Mouse (Mus musculus): ENCODE data around the gene Arid3a. TPM values are rescaled to one million over a fixed set of nuclear protein-coding genes. Genes with fewer than 3 reads are reported as not detected.

Gene Arid3a
- polyA plus RNA-seq, 1 experiment from 2014 or later, result 14.0 TPM

GRCm38 (mm10) chr10:79934272-79934721 lies 7.5 kb downstream of the Arid3a start:
- H3K4me2 ChIP-seq (replicated peaks; ENCODE audit: low read depth, low read length), result no peak overlapping the region
- no peak for ATAC-seq (ENCODE audit: insufficient number of reproducible peaks, insufficient read depth, low FRiP score, low read depth)

GRCm38 (mm10) chr10:79934794-79935569 lies 8.1 kb downstream of the Arid3a start:
- Histone ChIP-seq H3K27ac (ENCODE audit: low read length) (no peak overlapping the region), H3K36me3 (ENCODE audit: control insufficient read depth, insufficient read depth, low read length) (peaks cover 37% of the 10 kb centered on the region), H3K4me1 (ENCODE audit: control insufficient read depth, insufficient read depth, low read length) (peaks cover 48% of the 10 kb centered on the region), H3K4me3 (ENCODE audit: low read depth, low read length) (no peak overlapping the region), H3K4me2 (replicated peaks; ENCODE audit: low read depth, low read length) (no peak overlapping the region), H3K9ac (replicated peaks; ENCODE audit: low read depth, low read length) (no peak overlapping the region), H3K27me3 (ENCODE audit: control insufficient read depth, insufficient read depth, low read length) (no peaks in the 10 kb centered on the region), H3K9me3 (ENCODE audit: control insufficient read depth, low read depth, low read length) (no peaks in the 10 kb centered on the region)
- 83% methylated on average over 16 of the region's 16 CpGs for WGBS
- no peak for ATAC-seq (ENCODE audit: insufficient number of reproducible peaks, insufficient read depth, low FRiP score, low read depth)

More at GRCm38 (mm10) chr10:79934272-79934721, 7.5 kb downstream of the Arid3a start:
- Histone ChIP-seq H3K9me3 (ENCODE audit: control insufficient read depth, low read depth, low read length) (no peaks in the 10 kb centered on the region), H3K27ac (ENCODE audit: low read length) (0 out of 2 replicates have a peak overlapping the region, but pooled peaks have one; percentile 55), H3K9ac (replicated peaks; ENCODE audit: low read depth, low read length) (0 out of 2 replicates have a peak overlapping the region, but pooled peaks have one; percentile 1), H3K36me3 (ENCODE audit: control insufficient read depth, insufficient read depth, low read length) (peaks cover 37% of the 10 kb centered on the region), H3K4me3 (ENCODE audit: low read depth, low read length) (no peak overlapping the region), H3K4me1 (ENCODE audit: control insufficient read depth, insufficient read depth, low read length) (peaks cover 52% of the 10 kb centered on the region), H3K27me3 (ENCODE audit: control insufficient read depth, insufficient read depth, low read length) (no peaks in the 10 kb centered on the region)
- 59% methylated on average over 13 of the region's 13 CpGs for WGBS

- no peaks in the 10 kb centered on the region for H3K9me3 ChIP-seq (ENCODE audit: control insufficient read depth, low read depth, low read length)
- H3K27ac ChIP-seq (ENCODE audit: low read length), result peak overlapping the region; percentile 52; the same call in 1 of the 2 replicates
- no peak overlapping the region for H3K4me2 ChIP-seq (replicated peaks; ENCODE audit: low read depth, low read length)
- no peak overlapping the region for H3K9ac ChIP-seq (replicated peaks; ENCODE audit: low read depth, low read length)
- no peaks in the 10 kb centered on the region for H3K27me3 ChIP-seq (ENCODE audit: control insufficient read depth, insufficient read depth, low read length)
- ATAC-seq (ENCODE audit: insufficient number of reproducible peaks, insufficient read depth, low FRiP score, low read depth), result no peak
- peaks cover 36% of the 10 kb centered on the region for H3K36me3 ChIP-seq (ENCODE audit: control insufficient read depth, insufficient read depth, low read length)
- 64% methylated on average over 10 of the region's 10 CpGs for WGBS
- no peak overlapping the region for H3K4me3 ChIP-seq (ENCODE audit: low read depth, low read length)
- peaks cover 47% of the 10 kb centered on the region for H3K4me1 ChIP-seq (ENCODE audit: control insufficient read depth, insufficient read depth, low read length)
Measured at GRCm38 (mm10) chr10:79936284-79936910, 9.6 kb downstream of the Arid3a start.

- H3K9me3 ChIP-seq (ENCODE audit: control insufficient read depth, low read depth, low read length), result no peaks in the 10 kb centered on the region
- ATAC-seq (ENCODE audit: insufficient number of reproducible peaks, insufficient read depth, low FRiP score, low read depth), result no peak; the same call in 1 of the 2 replicates
- WGBS, result 66% methylated on average over 27 of the region's 27 CpGs
- peak overlapping the region; percentile 52; the same call in 1 of the 2 replicates for H3K27ac ChIP-seq (ENCODE audit: low read length)
- H3K4me2 ChIP-seq (replicated peaks; ENCODE audit: low read depth, low read length), result no peak overlapping the region
- H3K9ac ChIP-seq (replicated peaks; ENCODE audit: low read depth, low read length), result no peak overlapping the region
- H3K36me3 ChIP-seq (ENCODE audit: control insufficient read depth, insufficient read depth, low read length), result peaks cover 33% of the 10 kb centered on the region
- peaks cover 43% of the 10 kb centered on the region for H3K4me1 ChIP-seq (ENCODE audit: control insufficient read depth, insufficient read depth, low read length)
- H3K27me3 ChIP-seq (ENCODE audit: control insufficient read depth, insufficient read depth, low read length), result no peaks in the 10 kb centered on the region
- H3K4me3 ChIP-seq (ENCODE audit: low read depth, low read length), result no peak overlapping the region
Measured at GRCm38 (mm10) chr10:79936911-79937441, 10.1 kb downstream of the Arid3a start.

GRCm38 (mm10) chr10:79937775-79938526 lies 11.1 kb downstream of the Arid3a start:
- Histone ChIP-seq H3K9me3 (ENCODE audit: control insufficient read depth, low read depth, low read length) (no peaks in the 10 kb centered on the region), H3K27me3 (ENCODE audit: control insufficient read depth, insufficient read depth, low read length) (no peaks in the 10 kb centered on the region), H3K27ac (ENCODE audit: low read length) (no peak overlapping the region), H3K4me3 (ENCODE audit: low read depth, low read length) (no peak overlapping the region), H3K36me3 (ENCODE audit: control insufficient read depth, insufficient read depth, low read length) (peaks cover 28% of the 10 kb centered on the region), H3K4me1 (ENCODE audit: control insufficient read depth, insufficient read depth, low read length) (peaks cover 33% of the 10 kb centered on the region), H3K9ac (replicated peaks; ENCODE audit: low read depth, low read length) (no peak overlapping the region), H3K4me2 (replicated peaks; ENCODE audit: low read depth, low read length) (no peak overlapping the region)
- no peak for ATAC-seq (ENCODE audit: insufficient number of reproducible peaks, insufficient read depth, low FRiP score, low read depth)
- WGBS, result 74% methylated on average over 11 of the region's 11 CpGs

- no peak overlapping the region for H3K4me3 ChIP-seq (ENCODE audit: low read depth, low read length)
- 62% methylated on average over 7 of the region's 7 CpGs for WGBS
- no peak overlapping the region for H3K27ac ChIP-seq (ENCODE audit: low read length)
- ATAC-seq (ENCODE audit: insufficient number of reproducible peaks, insufficient read depth, low FRiP score, low read depth), result no peak
- H3K36me3 ChIP-seq (ENCODE audit: control insufficient read depth, insufficient read depth, low read length), result peaks cover 22% of the 10 kb centered on the region
- no peaks in the 10 kb centered on the region for H3K27me3 ChIP-seq (ENCODE audit: control insufficient read depth, insufficient read depth, low read length)
- H3K9ac ChIP-seq (replicated peaks; ENCODE audit: low read depth, low read length), result no peak overlapping the region
- no peaks in the 10 kb centered on the region for H3K9me3 ChIP-seq (ENCODE audit: control insufficient read depth, low read depth, low read length)
- H3K4me2 ChIP-seq (replicated peaks; ENCODE audit: low read depth, low read length), result no peak overlapping the region
- peaks cover 23% of the 10 kb centered on the region for H3K4me1 ChIP-seq (ENCODE audit: control insufficient read depth, insufficient read depth, low read length)
Measured at GRCm38 (mm10) chr10:79940749-79941148, 13.9 kb downstream of the Arid3a start.

GRCm38 (mm10) chr10:79942988-79943387 lies 16.1 kb downstream of the Arid3a start:
- peaks cover 25% of the 10 kb centered on the region; the same call in 1 of the 2 replicates for H3K4me1 ChIP-seq (ENCODE audit: control insufficient read depth, insufficient read depth, low read length)
- peak overlapping the region; percentile 55 for H3K27ac ChIP-seq (ENCODE audit: low read length)
- no peak overlapping the region for H3K4me2 ChIP-seq (replicated peaks; ENCODE audit: low read depth, low read length)
- no peak for ATAC-seq (ENCODE audit: insufficient number of reproducible peaks, insufficient read depth, low FRiP score, low read depth)
- H3K36me3 ChIP-seq (ENCODE audit: control insufficient read depth, insufficient read depth, low read length), result peaks cover 15% of the 10 kb centered on the region
- H3K27me3 ChIP-seq (ENCODE audit: control insufficient read depth, insufficient read depth, low read length), result no peaks in the 10 kb centered on the region
- WGBS, result 69% methylated on average over 1 of the region's 1 CpGs
- no peak overlapping the region for H3K4me3 ChIP-seq (ENCODE audit: low read depth, low read length)
- no peaks in the 10 kb centered on the region for H3K9me3 ChIP-seq (ENCODE audit: control insufficient read depth, low read depth, low read length)
- H3K9ac ChIP-seq (replicated peaks; ENCODE audit: low read depth, low read length), result no peak overlapping the region

- H3K4me1 ChIP-seq (ENCODE audit: control insufficient read depth, insufficient read depth, low read length), result peaks cover 25% of the 10 kb centered on the region; the same call in 1 of the 2 replicates
- H3K4me3 ChIP-seq (ENCODE audit: low read depth, low read length), result no peak overlapping the region
- H3K27me3 ChIP-seq (ENCODE audit: control insufficient read depth, insufficient read depth, low read length), result no peaks in the 10 kb centered on the region
- no peaks in the 10 kb centered on the region for H3K9me3 ChIP-seq (ENCODE audit: control insufficient read depth, low read depth, low read length)
- peaks cover 13% of the 10 kb centered on the region; the same call in 1 of the 2 replicates for H3K36me3 ChIP-seq (ENCODE audit: control insufficient read depth, insufficient read depth, low read length)
- peak overlapping the region; percentile 55; the same call in 1 of the 2 replicates for H3K27ac ChIP-seq (ENCODE audit: low read length)
- H3K9ac ChIP-seq (replicated peaks; ENCODE audit: low read depth, low read length), result no peak overlapping the region
- ATAC-seq (ENCODE audit: insufficient number of reproducible peaks, insufficient read depth, low FRiP score, low read depth), result peak; percentile 71
- 54% methylated on average over 9 of the region's 9 CpGs for WGBS
- no peak overlapping the region for H3K4me2 ChIP-seq (replicated peaks; ENCODE audit: low read depth, low read length)
Measured at GRCm38 (mm10) chr10:79943471-79943901, 16.6 kb downstream of the Arid3a start.

Data from stomach, embryonic 14.5 days (tissue).